23 mouse cellular contexts compared by ENCODE assay signal in the genomic region with DNA sequence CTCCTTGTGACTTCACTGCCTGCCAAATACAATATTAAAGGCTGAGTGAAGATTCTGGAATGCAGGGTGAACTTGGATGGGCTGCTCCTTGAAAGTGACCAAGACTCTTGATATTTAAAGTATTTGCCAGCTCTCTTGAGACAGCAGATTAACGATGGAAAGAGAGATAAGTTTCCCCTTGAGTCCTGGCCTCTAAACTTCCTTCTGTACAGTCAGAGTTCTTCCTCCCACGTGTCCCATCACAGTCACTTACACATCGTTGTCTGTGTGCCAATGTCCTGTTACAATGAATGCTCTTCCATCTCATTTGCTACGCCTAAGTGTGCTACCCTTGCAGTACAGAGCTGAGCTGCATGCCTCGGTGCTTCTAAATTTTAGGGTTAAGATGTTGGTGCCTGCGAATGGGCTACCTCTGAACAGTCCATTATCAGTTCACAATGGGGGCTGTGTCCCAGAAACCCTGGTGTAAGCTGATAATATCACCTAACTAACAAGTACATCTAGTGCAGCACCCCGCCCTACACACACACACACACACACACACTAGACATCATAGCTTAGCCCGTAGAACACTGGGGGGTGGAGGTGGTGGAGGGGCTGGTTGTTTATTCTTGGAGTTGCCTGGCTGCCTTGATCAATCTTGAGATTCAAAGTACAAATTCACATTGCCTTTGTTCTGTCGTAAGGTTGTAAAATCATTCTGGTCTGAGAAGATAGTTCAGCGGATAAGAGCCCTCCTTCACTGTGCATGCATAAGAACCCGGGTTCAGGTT.
DNase-seq lines count a peak whose midpoint lies in the region; ATAC-seq lines count a peak whose summit lies in the region.
"Had no signal": no experiment of that assay in that cellular context is flagged by ENCODE, and none has a peak within 500 bp of the region (broad histone marks: within the 10 kb centered on the region; RNA-seq: fewer than 3 reads in every experiment).

No protein-coding gene starts in this region.

- WGBS in kidney, embryonic 16.5 days: 57% methylated on average over 11 of the region's 11 CpGs
- WGBS in intestine, embryonic 16.5 days: 57% methylated on average over 11 of the region's 11 CpGs

- H3K36me3 ChIP-seq in kidney, embryonic 16.5 days (ENCODE audit: insufficient read depth, low read length): no peaks in the 10 kb centered on the region
- no peaks in the 10 kb centered on the region for H3K36me3 ChIP-seq in intestine, embryonic 16.5 days (ENCODE audit: control insufficient read depth, insufficient read depth, low read length)
- H3K36me3 ChIP-seq: heart, embryonic 13.5 days; limb, embryonic 15.5 days; liver, embryonic 15.5 days; stomach, embryonic 15.5 days had no signal

- H3K4me2 ChIP-seq in kidney, embryonic 16.5 days (replicated peaks; ENCODE audit: low read depth, low read length): no peak overlapping the region
- H3K4me2 ChIP-seq in intestine, embryonic 16.5 days (ENCODE audit: low read depth, low read length): 0 out of 2 replicates have a peak overlapping the region, but pooled peaks have one; percentile 6
- H3K4me2 ChIP-seq: heart, embryonic 13.5 days; hindbrain, embryonic 14.5 days; limb, embryonic 15.5 days; liver, embryonic 15.5 days; stomach, embryonic 15.5 days had no signal

- no peak overlapping the region for H3K4me3 ChIP-seq in kidney, embryonic 16.5 days (ENCODE audit: low read length)
- no peak overlapping the region for H3K4me3 ChIP-seq in intestine, embryonic 16.5 days (ENCODE audit: low read length)
- H3K4me3 ChIP-seq: gastrocnemius, adult 2 months; heart, embryonic 13.5 days; limb, embryonic 15.5 days; liver, embryonic 15.5 days; megakaryocyte, embryonic 14.5 days; stomach, embryonic 15.5 days had no signal

- DNase-seq in kidney, adult 9 months: peak; percentile 25
- DNase-seq in urinary bladder, postnatal 14 days (ENCODE audit: low spot score): peak; percentile 15
- no peak for DNase-seq in urinary bladder, adult 18-20 months (ENCODE audit: low spot score in 2 of 2)
- DNase-seq in B cell, adult 2 months: no peak
- no peak for DNase-seq in layer of hippocampus, postnatal 10 days (ENCODE audit: low spot score in 2 of 2)
- DNase-seq: adrenal gland, postnatal 36 days; cerebellum, adult 11-12 months; cerebellum, postnatal 25 days; embryo, embryonic 11 days; gastrocnemius, adult 2 months; heart, adult 11 months; layer of hippocampus, postnatal 36 days; midbrain, embryonic 14.5 days; right cerebral cortex, postnatal 25 days had no signal

- H3K27ac ChIP-seq in kidney, embryonic 16.5 days (ENCODE audit: low read length): no peak overlapping the region
- no peak overlapping the region for H3K27ac ChIP-seq in intestine, embryonic 16.5 days (ENCODE audit: low read length)
- H3K27ac ChIP-seq: gastrocnemius, adult 2 months; heart, embryonic 13.5 days; hindbrain, embryonic 14.5 days; limb, embryonic 15.5 days; liver, embryonic 15.5 days; stomach, embryonic 15.5 days had no signal

- H3K9me3 ChIP-seq in kidney, embryonic 16.5 days (ENCODE audit: low read length): no peaks in the 10 kb centered on the region
- H3K9me3 ChIP-seq in intestine, embryonic 16.5 days (ENCODE audit: control insufficient read depth, low read length): no peaks in the 10 kb centered on the region
- H3K9me3 ChIP-seq: heart, embryonic 13.5 days; limb, embryonic 15.5 days; liver, embryonic 15.5 days; stomach, embryonic 15.5 days had no signal

- peaks cover 10% of the 10 kb centered on the region for H3K4me1 ChIP-seq in kidney, embryonic 16.5 days (ENCODE audit: insufficient read depth, low read length)
- peaks cover 10% of the 10 kb centered on the region for H3K4me1 ChIP-seq in intestine, embryonic 16.5 days (ENCODE audit: control insufficient read depth, insufficient read depth, low read length)
- H3K4me1 ChIP-seq: liver, embryonic 15.5 days; megakaryocyte, embryonic 14.5 days had no signal

- H3K9ac ChIP-seq in kidney, embryonic 16.5 days (replicated peaks; ENCODE audit: low read length): no peak overlapping the region
- no peak overlapping the region for H3K9ac ChIP-seq in intestine, embryonic 16.5 days (ENCODE audit: low read depth, low read length)
- H3K9ac ChIP-seq: heart, embryonic 13.5 days; hindbrain, embryonic 14.5 days; limb, embryonic 15.5 days; liver, embryonic 15.5 days; stomach, embryonic 15.5 days had no signal

- no peak for ATAC-seq in kidney, embryonic 16.5 days (ENCODE audit: low FRiP score, low TSS enrichment)
- peak; percentile 78 for ATAC-seq in intestine, embryonic 16.5 days
- no peak for ATAC-seq in activated CD4-positive, CD25-positive, alpha-beta regulatory T cell, adult 4 months

- H3K27me3 ChIP-seq in kidney, embryonic 16.5 days (ENCODE audit: insufficient read depth, low read length): no peaks in the 10 kb centered on the region
- no peaks in the 10 kb centered on the region for H3K27me3 ChIP-seq in intestine, embryonic 16.5 days (replicated peaks; ENCODE audit: control insufficient read depth, insufficient read depth, low read length)
- H3K27me3 ChIP-seq: heart, embryonic 13.5 days; limb, embryonic 15.5 days; liver, embryonic 15.5 days; megakaryocyte, embryonic 14.5 days; stomach, embryonic 15.5 days had no signal

Comparison
In these comparisons a context has a peak if more than half of its experiments do, and no peak if none do; other contexts are left out.
1. DNase-seq: peak in kidney, adult 9 months (single experiment) and urinary bladder, postnatal 14 days (single experiment); none in urinary bladder, adult 18-20 months (0 of 2), B cell, adult 2 months (0 of 2) and layer of hippocampus, postnatal 10 days (0 of 2).